Mouse (Mus musculus) cerebral cortex, adult 2 months (tissue): Measurements from ENCODE around the gene Npas2.

Experiments used
- WGBS: fragments of 180-500 bp; shearing (Covaris S2); methylation state at CpG from one replicate; pipeline ENCODE4 v1.1.7; 2018; 5-methylcytosine and 5-hydroxymethylcytosine counted together

The Npas2 gene

GRCm38 (mm10) chr1:39335561-39336196 is 142.1 kb downstream of the Npas2 start:
- WGBS = 54% methylated on average over 15 of the region's 15 CpGs

- 52% methylated on average over 8 of the region's 8 CpGs for whole genome bisulfite sequencing
These were observed 143.3 kb downstream of the Npas2 start for GRCm38 (mm10) chr1:39336788-39337187.

- 42% methylated on average over 10 of the region's 10 CpGs for WGBS
These were observed 145.3 kb downstream of the Npas2 start for GRCm38 (mm10) chr1:39338831-39339230.

- WGBS = 38% methylated on average over 5 of the region's 5 CpGs
These were observed 145.9 kb downstream of the Npas2 start for GRCm38 (mm10) chr1:39339455-39339854.

GRCm38 (mm10) chr1:39340156-39340555 is 146.6 kb downstream of the Npas2 start:
- WGBS = 73% methylated on average over 6 of the region's 6 CpGs

GRCm38 (mm10) chr1:39340647-39341046 is 147.1 kb downstream of the Npas2 start:
- WGBS = 19% methylated on average over 8 of the region's 8 CpGs

GRCm38 (mm10) chr1:39341807-39342206 is 148.3 kb downstream of the Npas2 start:
- WGBS = 66% methylated on average over 4 of the region's 4 CpGs

GRCm38 (mm10) chr1:39343242-39343641 is 149.7 kb downstream of the Npas2 start:
- 81% methylated on average over 5 of the region's 5 CpGs for whole genome bisulfite sequencing

GRCm38 (mm10) chr1:39344981-39345600 is 151.6 kb downstream of the Npas2 start:
- WGBS = 64% methylated on average over 21 of the region's 21 CpGs

- WGBS = 40% methylated on average over 1 of the region's 1 CpGs
These were observed 155.5 kb downstream of the Npas2 start for GRCm38 (mm10) chr1:39349001-39349400.

GRCm38 (mm10) chr1:39349427-39349826 is 155.9 kb downstream of the Npas2 start:
- WGBS = 52% methylated on average over 7 of the region's 7 CpGs

GRCm38 (mm10) chr1:39361754-39362514 is 168.4 kb downstream of the Npas2 start:
- WGBS = 53% methylated on average over 24 of the region's 24 CpGs

- 70% methylated on average over 7 of the region's 7 CpGs for WGBS
These were observed 169.0 kb downstream of the Npas2 start for GRCm38 (mm10) chr1:39362515-39362893.

- WGBS = 83% methylated on average over 1 of the region's 1 CpGs
These were observed 172.0 kb downstream of the Npas2 start for GRCm38 (mm10) chr1:39365562-39365961.

- WGBS = 18% methylated on average over 6 of the region's 6 CpGs
These were observed 173.5 kb downstream of the Npas2 start for GRCm38 (mm10) chr1:39367045-39367444.

- under 1% methylated on average over 62 of the region's 62 CpGs for WGBS
These were observed 174.2 kb downstream of the Npas2 start, which contains the start of gene Rpl31 for GRCm38 (mm10) chr1:39367601-39368266. Rpl31 (plus strand) TSS chr1:39367842.

- WGBS = under 1% methylated on average over 34 of the region's 34 CpGs
These were observed 174.8 kb downstream of the Npas2 start for GRCm38 (mm10) chr1:39368267-39368841.

GRCm38 (mm10) chr1:39370431-39370830 is 176.9 kb downstream of the Npas2 start:
- WGBS = 78% methylated on average over 6 of the region's 6 CpGs

- WGBS = 61% methylated on average over 8 of the region's 8 CpGs
These were observed 178.8 kb downstream of the Npas2 start for GRCm38 (mm10) chr1:39372220-39372843.

- WGBS = 65% methylated on average over 4 of the region's 4 CpGs
These were observed 179.8 kb downstream of the Npas2 start for GRCm38 (mm10) chr1:39373378-39373777.

- 75% methylated on average over 5 of the region's 5 CpGs for WGBS
These were observed 180.8 kb downstream of the Npas2 start for GRCm38 (mm10) chr1:39374231-39374809.
